Comparison of ENCODE assay signal across 7 mouse cellular contexts in genomic region chr10:75517073-75517757, GRCm38 (mm10). TPM values are rescaled to one million over a fixed set of nuclear protein-coding genes. Genes with fewer than 3 reads are reported as not detected.
DNase-seq lines count a peak whose midpoint lies in the region; ATAC-seq lines count a peak whose summit lies in the region.

Gene Snrpd3, plus strand, starts transcription at chr10:75517551.

- peak; percentile 97 for DNase-seq in adrenal gland, adult 2 months
- peak; percentile 94 for DNase-seq in embryo, embryonic 11.5 days (ENCODE audit: low read depth, low spot score)
- DNase-seq in gastrocnemius, postnatal 4 days (ENCODE audit: low spot score in 2 of 2) = peak; percentile 77 to 92
- peak; percentile 89 to 90 for DNase-seq in left cerebral cortex, postnatal 36 days (ENCODE audit: low spot score in 2 of 2)
- peak; percentile 99 for DNase-seq in midbrain, embryonic 11.5 days (ENCODE audit: low spot score, missing footprints)
- peak; percentile 98 for DNase-seq in skeletal muscle tissue, adult 2 months (ENCODE audit: low read depth, low spot score)

- H3K36me3 ChIP-seq in intestine, embryonic 16.5 days (ENCODE audit: control insufficient read depth, insufficient read depth, low read length) = peaks cover 7% of the 10 kb centered on the region; the same call in 1 of the 2 replicates
- H3K36me3 ChIP-seq in midbrain, embryonic 11.5 days (ENCODE audit: control insufficient read depth, insufficient read depth, low read length) = peaks cover 4% of the 10 kb centered on the region

- H3K4me1 ChIP-seq in intestine, embryonic 16.5 days (ENCODE audit: control insufficient read depth, insufficient read depth, low read length) = peaks cover 27% of the 10 kb centered on the region
- peaks cover 14% of the 10 kb centered on the region for H3K4me1 ChIP-seq in midbrain, embryonic 11.5 days (ENCODE audit: control insufficient read depth, insufficient read depth, low read length)

- H3K27ac ChIP-seq in intestine, embryonic 16.5 days (ENCODE audit: low read length) = peak within 1 kb of the TSS; percentile 98
- H3K27ac ChIP-seq in midbrain, embryonic 11.5 days (ENCODE audit: low read depth, low read length) = peak within 1 kb of the TSS; percentile 92

- no peaks in the 10 kb centered on the region for H3K9me3 ChIP-seq in intestine, embryonic 16.5 days (ENCODE audit: control insufficient read depth, low read length)
- no peaks in the 10 kb centered on the region for H3K9me3 ChIP-seq in midbrain, embryonic 11.5 days (ENCODE audit: control insufficient read depth, low read length)

- ATAC-seq in intestine, embryonic 16.5 days = peak; percentile 88
- ATAC-seq in midbrain, embryonic 11.5 days (ENCODE audit: low FRiP score) = peak; percentile 96

- H3K27me3 ChIP-seq in intestine, embryonic 16.5 days (replicated peaks; ENCODE audit: control insufficient read depth, insufficient read depth, low read length) = no peaks in the 10 kb centered on the region
- no peaks in the 10 kb centered on the region for H3K27me3 ChIP-seq in midbrain, embryonic 11.5 days (ENCODE audit: control insufficient read depth, insufficient read depth, low read length)

- intact Hi-C loops in left cerebral cortex, postnatal 36 days (cut with DNase I) = no loop called here

- H3K4me2 ChIP-seq in intestine, embryonic 16.5 days (ENCODE audit: low read depth, low read length) = peak within 1 kb of the TSS; percentile 85
- H3K4me2 ChIP-seq in midbrain, embryonic 11.5 days = peak within 1 kb of the TSS; percentile 69

- under 1% methylated on average over 47 of the region's 52 CpGs for WGBS in intestine, embryonic 16.5 days
- WGBS in midbrain, embryonic 11.5 days = under 1% methylated on average over 52 of the region's 52 CpGs

- peak within 1 kb of the TSS; percentile 93 for H3K4me3 ChIP-seq in intestine, embryonic 16.5 days (ENCODE audit: low read length)
- H3K4me3 ChIP-seq in midbrain, embryonic 11.5 days (ENCODE audit: low read depth, low read length) = peak within 1 kb of the TSS; percentile 71

- H3K9ac ChIP-seq in intestine, embryonic 16.5 days (ENCODE audit: low read depth, low read length) = peak within 1 kb of the TSS; percentile 98
- peak within 1 kb of the TSS; percentile 76 for H3K9ac ChIP-seq in midbrain, embryonic 11.5 days (ENCODE audit: low read length)

RNA-seq across cellular contexts. Expression of gene Snrpd3, which starts in this region (rescaled TPM):
- total RNA-seq in adrenal gland, adult 2 months (2021) = 10 to 100 TPM; 87.1 to 92.8 TPM
- polyA plus RNA-seq in adrenal gland, adult 2 months (2012; rRNA removed) = 1.7 and 3.6 TPM in 2 replicates
- 100 to 1,000 TPM; 103 to 106 TPM for total RNA-seq in gastrocnemius, postnatal 4 days (2021)
- polyA plus RNA-seq in intestine, embryonic 16.5 days (2015; fragmentation: Nextera tagmentation; extraction: Ambion mirVana) = 136 and 144 TPM in 2 replicates
- total RNA-seq in left cerebral cortex, postnatal 36 days (2021) = 10 to 100 TPM; 65.9 to 68.9 TPM
- polyA plus RNA-seq in midbrain, embryonic 11.5 days (2014; fragmentation: Nextera tagmentation; extraction: Ambion mirVana) = 199 and 208 TPM in 2 replicates

Comparison
In these comparisons a context has a peak if more than half of its experiments do, and no peak if none do; other contexts are left out.
1. Peak in every context shown above with its lines: DNase-seq, ATAC-seq, H3K4me3 ChIP-seq and H3K27ac ChIP-seq.
2. RNA of gene Snrpd3 (polyA plus RNA-seq): 199 to 208 TPM in midbrain, embryonic 11.5 days and 136 to 144 TPM in intestine, embryonic 16.5 days; 1.7 to 3.6 TPM in adrenal gland, adult 2 months; every median in the first group is over 10 times any median in the second.